Mouse (Mus musculus) heart, postnatal 10 days (tissue): ENCODE data around the gene Wdr46. TPM values are rescaled to one million over a fixed set of nuclear protein-coding genes. Genes with fewer than 3 reads are reported as not detected.

Experiments
- DNase-seq, 2 experiments: peaks; one replicate each; pipeline ENCODE4 v3.0.0; 2021
- intact Hi-C: fragments of 180-260 bp; cut with DNase I; formaldehyde crosslinking; loops from one replicate; pipeline ENCODE4 v1.15.1; 2025
- total RNA-seq, 2 experiments: library from RNA; stranded (reverse); gene quantifications; 2 replicates each; pipeline ENCODE4 v1.2.3; 2021

The Wdr46 gene
- total RNA-seq, 2 experiments from 2014 or later = 12.4 to 12.6 TPM

GRCm38 (mm10) chr17:33928251-33928947 is 12.1 kb upstream of the Wdr46 start:
- intact Hi-C loops = no loop called here
- DNase-seq = no peak

- DNase-seq = peak; percentile 94 to 96
- intact Hi-C loops = no loop called here
Observed at GRCm38 (mm10) chr17:33929371-33930279, 10.8 kb upstream of the Wdr46 start, which contains the start of gene Rgl2. TSS of gene Rgl2 (plus strand) at chr17:33929543.

- intact Hi-C loops = no loop called here
- peak; percentile 52 to 61 for DNase-seq
Observed at GRCm38 (mm10) chr17:33930280-33931158, 9.9 kb upstream of the Wdr46 start.

- DNase-seq = no peak
Observed at GRCm38 (mm10) chr17:33931159-33931866, 9.1 kb upstream of the Wdr46 start.

GRCm38 (mm10) chr17:33931947-33932346 is 8.5 kb upstream of the Wdr46 start:
- intact Hi-C loops = no loop called here
- DNase-seq = no peak

More at GRCm38 (mm10) chr17:33931159-33931866, 9.1 kb upstream of the Wdr46 start:
- intact Hi-C loops = no loop called here

- no peak for DNase-seq
- intact Hi-C loops = no loop called here
Observed at GRCm38 (mm10) chr17:33932448-33932847, 8.0 kb upstream of the Wdr46 start.

- intact Hi-C loops = no loop called here
- no peak for DNase-seq
Observed at GRCm38 (mm10) chr17:33932970-33933369, 7.5 kb upstream of the Wdr46 start.

GRCm38 (mm10) chr17:33935422-33936055 is 4.9 kb upstream of the Wdr46 start:
- intact Hi-C loops = no loop called here
- no peak for DNase-seq

- intact Hi-C loops = no loop called here
- no peak for DNase-seq
Observed at GRCm38 (mm10) chr17:33936993-33937392, 3.5 kb upstream of the Wdr46 start.

- DNase-seq = no peak
- intact Hi-C loops = no loop called here
Observed at GRCm38 (mm10) chr17:33938783-33939182, 1.7 kb upstream of the Wdr46 start.

- DNase-seq = peak in 1 of 2 experiments; percentile 28
- intact Hi-C loops = no loop called here
Observed at GRCm38 (mm10) chr17:33940981-33941380, 521 bp downstream of the Wdr46 start.

- intact Hi-C loops = no loop called here
Observed at GRCm38 (mm10) chr17:33941381-33941780, 921 bp downstream of the Wdr46 start.

GRCm38 (mm10) chr17:33943454-33943853 is 3.0 kb downstream of the Wdr46 start:
- intact Hi-C loops = no loop called here
- DNase-seq = no peak

More at GRCm38 (mm10) chr17:33941381-33941780, 921 bp downstream of the Wdr46 start:
- DNase-seq = no peak

- DNase-seq = no peak
- intact Hi-C loops = no loop called here
Observed at GRCm38 (mm10) chr17:33947430-33948089, 7.1 kb downstream of the Wdr46 start.

GRCm38 (mm10) chr17:33948090-33948904 is 7.8 kb downstream of the Wdr46 start:
- intact Hi-C loops = no loop called here

GRCm38 (mm10) chr17:33948905-33949537 is 8.6 kb downstream of the Wdr46 start:
- intact Hi-C loops = no loop called here

More at GRCm38 (mm10) chr17:33948090-33948904, 7.8 kb downstream of the Wdr46 start:
- no peak for DNase-seq

GRCm38 (mm10) chr17:33950131-33950625 is 9.7 kb downstream of the Wdr46 start:
- intact Hi-C loops = no loop called here
- no peak for DNase-seq

More at GRCm38 (mm10) chr17:33948905-33949537, 8.6 kb downstream of the Wdr46 start:
- no peak for DNase-seq
